Mouse (Mus musculus): ENCODE measurements around the gene Panx3. TPM values are rescaled to one million over a fixed set of nuclear protein-coding genes. Genes with fewer than 3 reads are reported as not detected.

Gene Panx3
- polyA plus RNA-seq, 1 experiment from 2014 or later, result 0.15 TPM

GRCm38 (mm10) chr9:37626103-37626567 lies 42.9 kb downstream of the Panx3 start:
- Histone ChIP-seq H3K4me2 (ENCODE audit: low read length) (peak overlapping the region; percentile 44), H3K27me3 (replicated peaks; ENCODE audit: control insufficient read depth, insufficient read depth, low read length) (no peaks in the 10 kb centered on the region), H3K36me3 (ENCODE audit: control insufficient read depth, insufficient read depth, low read length) (no peaks in the 10 kb centered on the region), H3K4me3 (ENCODE audit: low read length) (no peak overlapping the region), H3K9ac (ENCODE audit: low read depth, low read length) (no peak overlapping the region; the same call in 1 of the 2 replicates), H3K27ac (ENCODE audit: low read depth, low read length) (peak overlapping the region; percentile 87), H3K4me1 (ENCODE audit: control insufficient read depth, insufficient read depth, low read depth, low read length) (peaks cover 14% of the 10 kb centered on the region), H3K9me3 (ENCODE audit: control insufficient read depth, low read length) (no peaks in the 10 kb centered on the region)
- ATAC-seq, result peak; percentile 66
- 0% methylated on average over 3 of the region's 3 CpGs for WGBS

- Histone ChIP-seq H3K9ac (ENCODE audit: low read depth, low read length) (peak overlapping the region; percentile 36; the same call in 1 of the 2 replicates), H3K27me3 (replicated peaks; ENCODE audit: control insufficient read depth, insufficient read depth, low read length) (no peaks in the 10 kb centered on the region), H3K36me3 (ENCODE audit: control insufficient read depth, insufficient read depth, low read length) (no peaks in the 10 kb centered on the region), H3K4me3 (ENCODE audit: low read length) (no peak overlapping the region), H3K27ac (ENCODE audit: low read depth, low read length) (peak overlapping the region; percentile 87), H3K4me1 (ENCODE audit: control insufficient read depth, insufficient read depth, low read depth, low read length) (peaks cover 14% of the 10 kb centered on the region), H3K9me3 (ENCODE audit: control insufficient read depth, low read length) (no peaks in the 10 kb centered on the region), H3K4me2 (ENCODE audit: low read length) (peak overlapping the region; percentile 44)
- WGBS, result 3% methylated on average over 7 of the region's 7 CpGs
- ATAC-seq, result peak; percentile 94
Measured at GRCm38 (mm10) chr9:37625641-37626040, 43.4 kb downstream of the Panx3 start.

- Histone ChIP-seq H3K9ac (ENCODE audit: low read depth, low read length) (peak overlapping the region; percentile 27; the same call in 1 of the 2 replicates), H3K4me3 (ENCODE audit: low read length) (no peak overlapping the region), H3K4me2 (ENCODE audit: low read length) (peak overlapping the region; percentile 44; the same call in 1 of the 2 replicates), H3K4me1 (ENCODE audit: control insufficient read depth, insufficient read depth, low read depth, low read length) (peaks cover 14% of the 10 kb centered on the region), H3K36me3 (ENCODE audit: control insufficient read depth, insufficient read depth, low read length) (no peaks in the 10 kb centered on the region), H3K9me3 (ENCODE audit: control insufficient read depth, low read length) (no peaks in the 10 kb centered on the region), H3K27ac (ENCODE audit: low read depth, low read length) (peak overlapping the region; percentile 87), H3K27me3 (replicated peaks; ENCODE audit: control insufficient read depth, insufficient read depth, low read length) (no peaks in the 10 kb centered on the region)
- ATAC-seq, result peak; percentile 79
- 22% methylated on average over 3 of the region's 3 CpGs for WGBS
Measured at GRCm38 (mm10) chr9:37625129-37625528, 43.9 kb downstream of the Panx3 start.

- 90% methylated on average over 1 of the region's 1 CpGs for WGBS
Measured at GRCm38 (mm10) chr9:37624502-37624901, 44.5 kb downstream of the Panx3 start.

GRCm38 (mm10) chr9:37623981-37624380 lies 45.1 kb downstream of the Panx3 start:
- Histone ChIP-seq H3K36me3 (ENCODE audit: control insufficient read depth, insufficient read depth, low read length) (no peaks in the 10 kb centered on the region), H3K4me3 (ENCODE audit: low read length) (no peak overlapping the region), H3K9ac (ENCODE audit: low read depth, low read length) (no peak overlapping the region), H3K27ac (ENCODE audit: low read depth, low read length) (no peak overlapping the region), H3K27me3 (replicated peaks; ENCODE audit: control insufficient read depth, insufficient read depth, low read length) (no peaks in the 10 kb centered on the region), H3K4me2 (ENCODE audit: low read length) (no peak overlapping the region), H3K9me3 (ENCODE audit: control insufficient read depth, low read length) (no peaks in the 10 kb centered on the region), H3K4me1 (ENCODE audit: control insufficient read depth, insufficient read depth, low read depth, low read length) (peaks cover 14% of the 10 kb centered on the region)
- no peak for ATAC-seq
- WGBS, result 74% methylated on average over 3 of the region's 3 CpGs

More at GRCm38 (mm10) chr9:37624502-37624901, 44.5 kb downstream of the Panx3 start:
- Histone ChIP-seq H3K9me3 (ENCODE audit: control insufficient read depth, low read length) (no peaks in the 10 kb centered on the region), H3K4me2 (ENCODE audit: low read length) (no peak overlapping the region), H3K36me3 (ENCODE audit: control insufficient read depth, insufficient read depth, low read length) (no peaks in the 10 kb centered on the region), H3K9ac (ENCODE audit: low read depth, low read length) (no peak overlapping the region), H3K4me3 (ENCODE audit: low read length) (no peak overlapping the region), H3K27me3 (replicated peaks; ENCODE audit: control insufficient read depth, insufficient read depth, low read length) (no peaks in the 10 kb centered on the region), H3K4me1 (ENCODE audit: control insufficient read depth, insufficient read depth, low read depth, low read length) (peaks cover 14% of the 10 kb centered on the region), H3K27ac (ENCODE audit: low read depth, low read length) (no peak overlapping the region)
- no peak for ATAC-seq

- WGBS, result 84% methylated on average over 6 of the region's 6 CpGs
- no peak for ATAC-seq
Measured at GRCm38 (mm10) chr9:37621290-37621689, 47.7 kb downstream of the Panx3 start.

GRCm38 (mm10) chr9:37616770-37617169 lies 52.3 kb downstream of the Panx3 start:
- 56% methylated on average over 2 of the region's 2 CpGs for WGBS
- Histone ChIP-seq H3K27ac (ENCODE audit: low read depth, low read length) (no peak overlapping the region), H3K36me3 (ENCODE audit: control insufficient read depth, insufficient read depth, low read length) (no peaks in the 10 kb centered on the region), H3K4me2 (ENCODE audit: low read length) (no peak overlapping the region), H3K9ac (ENCODE audit: low read depth, low read length) (no peak overlapping the region), H3K4me1 (ENCODE audit: control insufficient read depth, insufficient read depth, low read depth, low read length) (peaks cover 6% of the 10 kb centered on the region), H3K27me3 (replicated peaks; ENCODE audit: control insufficient read depth, insufficient read depth, low read length) (no peaks in the 10 kb centered on the region), H3K9me3 (ENCODE audit: control insufficient read depth, low read length) (no peaks in the 10 kb centered on the region), H3K4me3 (ENCODE audit: low read length) (no peak overlapping the region)
- ATAC-seq, result no peak

More at GRCm38 (mm10) chr9:37621290-37621689, 47.7 kb downstream of the Panx3 start:
- Histone ChIP-seq H3K36me3 (ENCODE audit: control insufficient read depth, insufficient read depth, low read length) (no peaks in the 10 kb centered on the region), H3K4me2 (ENCODE audit: low read length) (no peak overlapping the region), H3K27me3 (replicated peaks; ENCODE audit: control insufficient read depth, insufficient read depth, low read length) (no peaks in the 10 kb centered on the region), H3K27ac (ENCODE audit: low read depth, low read length) (no peak overlapping the region), H3K9ac (ENCODE audit: low read depth, low read length) (no peak overlapping the region), H3K9me3 (ENCODE audit: control insufficient read depth, low read length) (no peaks in the 10 kb centered on the region), H3K4me3 (ENCODE audit: low read length) (no peak overlapping the region), H3K4me1 (ENCODE audit: control insufficient read depth, insufficient read depth, low read depth, low read length) (peaks cover 13% of the 10 kb centered on the region)

GRCm38 (mm10) chr9:37615220-37615619 lies 53.8 kb downstream of the Panx3 start:
- Histone ChIP-seq H3K36me3 (ENCODE audit: control insufficient read depth, insufficient read depth, low read length) (no peaks in the 10 kb centered on the region), H3K27me3 (replicated peaks; ENCODE audit: control insufficient read depth, insufficient read depth, low read length) (no peaks in the 10 kb centered on the region), H3K4me3 (ENCODE audit: low read length) (no peak overlapping the region), H3K4me2 (ENCODE audit: low read length) (no peak overlapping the region), H3K9ac (ENCODE audit: low read depth, low read length) (no peak overlapping the region), H3K9me3 (ENCODE audit: control insufficient read depth, low read length) (no peaks in the 10 kb centered on the region), H3K27ac (ENCODE audit: low read depth, low read length) (no peak overlapping the region), H3K4me1 (ENCODE audit: control insufficient read depth, insufficient read depth, low read depth, low read length) (peaks cover 6% of the 10 kb centered on the region)
- no peak for ATAC-seq
- WGBS, result 67% methylated on average over 5 of the region's 5 CpGs

GRCm38 (mm10) chr9:37614316-37614715 lies 54.7 kb downstream of the Panx3 start:
- no peak overlapping the region for H3K27ac ChIP-seq (ENCODE audit: low read depth, low read length)
- H3K9ac ChIP-seq (ENCODE audit: low read depth, low read length), result no peak overlapping the region
- H3K4me2 ChIP-seq (ENCODE audit: low read length), result peak overlapping the region; percentile 63
- no peaks in the 10 kb centered on the region for H3K27me3 ChIP-seq (replicated peaks; ENCODE audit: control insufficient read depth, insufficient read depth, low read length)
- no peaks in the 10 kb centered on the region for H3K9me3 ChIP-seq (ENCODE audit: control insufficient read depth, low read length)
- ATAC-seq, result no peak
- H3K4me1 ChIP-seq (ENCODE audit: control insufficient read depth, insufficient read depth, low read depth, low read length), result peaks cover 6% of the 10 kb centered on the region
- no peak overlapping the region; the same call in 1 of the 2 replicates for H3K4me3 ChIP-seq (ENCODE audit: low read length)
- no peaks in the 10 kb centered on the region for H3K36me3 ChIP-seq (ENCODE audit: control insufficient read depth, insufficient read depth, low read length)
